Mouse (Mus musculus): ENCODE measurements around the gene Susd6. TPM values are rescaled to one million over a fixed set of nuclear protein-coding genes. Genes with fewer than 3 reads are reported as not detected.

Gene Susd6
- polyA plus RNA-seq, 1 experiment from 2014 or later = 21.5 TPM

DNA sequence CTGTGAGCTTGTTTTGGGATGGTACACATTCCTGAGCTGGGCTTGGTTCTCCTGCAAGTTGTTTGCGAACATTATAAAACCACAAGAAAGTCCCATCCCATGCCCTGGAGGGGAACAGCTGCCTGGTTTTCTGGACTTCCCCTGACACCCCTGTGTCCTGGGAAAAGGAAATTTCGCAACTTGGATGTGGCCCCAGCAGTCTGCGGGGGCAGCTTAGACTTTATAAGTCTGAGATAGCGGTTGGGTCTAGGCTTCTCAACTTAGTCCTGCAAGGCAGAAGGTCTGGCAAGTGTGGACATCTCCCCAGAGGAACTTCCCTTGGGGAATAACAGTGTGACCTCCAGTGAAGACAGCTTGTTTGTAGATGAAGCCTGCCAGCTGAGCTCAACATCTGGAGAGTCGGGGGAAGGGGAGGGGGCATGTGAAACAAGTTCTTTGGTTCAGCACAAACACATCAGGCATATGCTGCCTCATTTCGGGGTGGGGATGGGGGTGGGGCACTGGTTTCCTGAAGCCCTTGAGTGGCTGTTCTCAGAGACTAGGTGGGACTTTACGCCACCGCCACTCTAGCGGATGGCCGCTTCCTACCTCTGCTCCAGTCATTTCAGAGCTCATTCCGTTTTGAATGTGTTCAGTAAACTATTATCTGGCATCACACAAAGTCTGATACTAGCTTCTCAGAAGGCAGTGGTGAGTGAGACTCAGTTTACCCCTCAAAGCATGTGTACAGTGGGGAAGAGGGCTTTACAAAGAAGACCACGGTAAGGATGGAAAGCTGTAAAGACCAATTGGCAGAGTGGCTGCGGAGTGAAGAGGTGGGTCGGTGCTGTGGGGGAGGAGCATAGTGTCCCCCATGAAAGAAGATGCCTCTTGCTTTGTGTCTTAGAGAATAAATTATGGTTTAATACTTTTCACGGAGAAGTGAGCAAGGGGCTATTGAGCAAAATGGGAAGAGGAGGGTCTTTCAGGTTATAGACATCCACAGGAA is 95.3 kb downstream of the Susd6 start:
- 63% methylated on average over 15 of the region's 15 CpGs for WGBS
- Histone ChIP-seq H3K27ac (ENCODE audit: low read depth, low read length) (no peak overlapping the region), H3K27me3 (ENCODE audit: control insufficient read depth, insufficient read depth, low read length) (no peaks in the 10 kb centered on the region), H3K36me3 (ENCODE audit: control insufficient read depth, insufficient read depth, low read length) (no peaks in the 10 kb centered on the region), H3K4me2 (ENCODE audit: low read depth, low read length, severe bottlenecking) (no peak overlapping the region), H3K4me3 (ENCODE audit: low read depth, low read length) (no peak overlapping the region), H3K9me3 (ENCODE audit: control insufficient read depth, low read length) (no peaks in the 10 kb centered on the region), H3K9ac (ENCODE audit: low read length) (no peak overlapping the region), H3K4me1 (replicated peaks; ENCODE audit: control insufficient read depth, insufficient read depth, low read length) (no peaks in the 10 kb centered on the region)
- DNase-seq (ENCODE audit: low spot score) (peak; percentile 50), ATAC-seq (replicated peaks; ENCODE audit: low FRiP score) (no peak)

DNA sequence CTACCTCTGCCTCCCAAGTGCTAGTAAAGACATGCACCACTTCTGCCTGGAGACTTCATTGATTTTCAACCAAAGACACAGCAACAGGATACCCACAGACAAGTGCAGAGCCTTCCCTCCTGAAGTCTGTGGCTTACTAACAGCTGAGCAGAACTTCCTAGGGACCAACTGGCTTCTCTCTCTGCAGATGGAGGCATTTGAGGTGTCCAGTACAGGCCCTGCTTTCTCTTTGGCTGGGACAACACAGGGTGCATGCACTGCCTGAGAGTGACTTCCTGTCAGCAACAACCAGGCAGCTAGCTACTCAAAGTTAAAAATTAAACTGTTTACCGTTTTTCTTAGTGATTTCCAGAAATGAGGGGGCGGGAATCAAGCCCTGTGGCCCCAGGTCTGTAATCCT is 96.7 kb downstream of the Susd6 start:
- WGBS = 87% methylated on average over 2 of the region's 2 CpGs
- Histone ChIP-seq H3K36me3 (ENCODE audit: control insufficient read depth, insufficient read depth, low read length) (no peaks in the 10 kb centered on the region), H3K4me1 (replicated peaks; ENCODE audit: control insufficient read depth, insufficient read depth, low read length) (no peaks in the 10 kb centered on the region), H3K4me3 (ENCODE audit: low read depth, low read length) (no peak overlapping the region), H3K27me3 (ENCODE audit: control insufficient read depth, insufficient read depth, low read length) (no peaks in the 10 kb centered on the region), H3K27ac (ENCODE audit: low read depth, low read length) (no peak overlapping the region), H3K4me2 (ENCODE audit: low read depth, low read length, severe bottlenecking) (no peak overlapping the region), H3K9me3 (ENCODE audit: control insufficient read depth, low read length) (no peaks in the 10 kb centered on the region), H3K9ac (ENCODE audit: low read length) (no peak overlapping the region)
- ATAC-seq (replicated peaks; ENCODE audit: low FRiP score) (no peak), DNase-seq (ENCODE audit: low spot score) (no peak)

- Histone ChIP-seq H3K4me1 (replicated peaks; ENCODE audit: control insufficient read depth, insufficient read depth, low read length) (no peaks in the 10 kb centered on the region), H3K4me3 (ENCODE audit: low read depth, low read length) (no peak overlapping the region), H3K4me2 (ENCODE audit: low read depth, low read length, severe bottlenecking) (no peak overlapping the region), H3K36me3 (ENCODE audit: control insufficient read depth, insufficient read depth, low read length) (no peaks in the 10 kb centered on the region), H3K9me3 (ENCODE audit: control insufficient read depth, low read length) (no peaks in the 10 kb centered on the region), H3K27me3 (ENCODE audit: control insufficient read depth, insufficient read depth, low read length) (no peaks in the 10 kb centered on the region), H3K27ac (ENCODE audit: low read depth, low read length) (no peak overlapping the region), H3K9ac (ENCODE audit: low read length) (no peak overlapping the region)
- 88% methylated on average over 3 of the region's 3 CpGs for WGBS
- DNase-seq (ENCODE audit: low spot score) = no peak
- ATAC-seq (replicated peaks; ENCODE audit: low FRiP score) = no peak
Measured at GRCm38 (mm10) chr12:80889331-80889730, 99.0 kb downstream of the Susd6 start.

- no peak overlapping the region for H3K27ac ChIP-seq (ENCODE audit: low read depth, low read length)
- H3K4me1 ChIP-seq (replicated peaks; ENCODE audit: control insufficient read depth, insufficient read depth, low read length) = 0 out of 2 replicates have a peak, but pooled peaks cover 2% of the 10 kb centered on the region
- H3K4me2 ChIP-seq (ENCODE audit: low read depth, low read length, severe bottlenecking) = no peak overlapping the region
- H3K27me3 ChIP-seq (ENCODE audit: control insufficient read depth, insufficient read depth, low read length) = no peaks in the 10 kb centered on the region
- ATAC-seq (replicated peaks; ENCODE audit: low FRiP score) (no peak), DNase-seq (ENCODE audit: low spot score) (no peak)
- H3K36me3 ChIP-seq (ENCODE audit: control insufficient read depth, insufficient read depth, low read length) = no peaks in the 10 kb centered on the region
- WGBS = 89% methylated on average over 2 of the region's 2 CpGs
- H3K4me3 ChIP-seq (ENCODE audit: low read depth, low read length) = no peak overlapping the region
- no peak overlapping the region for H3K9ac ChIP-seq (ENCODE audit: low read length)
- no peaks in the 10 kb centered on the region for H3K9me3 ChIP-seq (ENCODE audit: control insufficient read depth, low read length)
Measured at GRCm38 (mm10) chr12:80891074-80891473, 100.8 kb downstream of the Susd6 start.

GRCm38 (mm10) chr12:80893720-80894494 is 103.6 kb downstream of the Susd6 start:
- WGBS = 89% methylated on average over 18 of the region's 18 CpGs
- ATAC-seq (replicated peaks; ENCODE audit: low FRiP score) = no peak

GRCm38 (mm10) chr12:80894973-80895570 is 104.8 kb downstream of the Susd6 start:
- peak; percentile 85 for ATAC-seq (replicated peaks; ENCODE audit: low FRiP score)
- Histone ChIP-seq H3K9ac (ENCODE audit: low read length) (peak overlapping the region; percentile 57), H3K27me3 (ENCODE audit: control insufficient read depth, insufficient read depth, low read length) (no peaks in the 10 kb centered on the region), H3K4me2 (ENCODE audit: low read depth, low read length, severe bottlenecking) (peak overlapping the region; percentile 49; the same call in 1 of the 2 replicates), H3K27ac (ENCODE audit: low read depth, low read length) (peak overlapping the region; percentile 21; the same call in 1 of the 2 replicates), H3K9me3 (ENCODE audit: control insufficient read depth, low read length) (no peaks in the 10 kb centered on the region), H3K4me1 (replicated peaks; ENCODE audit: control insufficient read depth, insufficient read depth, low read length) (0 out of 2 replicates have a peak, but pooled peaks cover 2% of the 10 kb centered on the region), H3K36me3 (ENCODE audit: control insufficient read depth, insufficient read depth, low read length) (no peaks in the 10 kb centered on the region), H3K4me3 (ENCODE audit: low read depth, low read length) (peak overlapping the region; percentile 20; the same call in 1 of the 2 replicates)
- 9% methylated on average over 19 of the region's 19 CpGs for WGBS
- DNase-seq (ENCODE audit: low spot score) = peak; percentile 84

More at GRCm38 (mm10) chr12:80893720-80894494, 103.6 kb downstream of the Susd6 start:
- no peak overlapping the region for H3K4me3 ChIP-seq (ENCODE audit: low read depth, low read length)
- H3K4me2 ChIP-seq (ENCODE audit: low read depth, low read length, severe bottlenecking) = no peak overlapping the region
- H3K4me1 ChIP-seq (replicated peaks; ENCODE audit: control insufficient read depth, insufficient read depth, low read length) = 0 out of 2 replicates have a peak, but pooled peaks cover 2% of the 10 kb centered on the region
- no peaks in the 10 kb centered on the region for H3K36me3 ChIP-seq (ENCODE audit: control insufficient read depth, insufficient read depth, low read length)
- no peaks in the 10 kb centered on the region for H3K27me3 ChIP-seq (ENCODE audit: control insufficient read depth, insufficient read depth, low read length)
- H3K27ac ChIP-seq (ENCODE audit: low read depth, low read length) = no peak overlapping the region
- no peaks in the 10 kb centered on the region for H3K9me3 ChIP-seq (ENCODE audit: control insufficient read depth, low read length)
- no peak overlapping the region for H3K9ac ChIP-seq (ENCODE audit: low read length)
- DNase-seq (ENCODE audit: low spot score) = peak; percentile 47

DNA sequence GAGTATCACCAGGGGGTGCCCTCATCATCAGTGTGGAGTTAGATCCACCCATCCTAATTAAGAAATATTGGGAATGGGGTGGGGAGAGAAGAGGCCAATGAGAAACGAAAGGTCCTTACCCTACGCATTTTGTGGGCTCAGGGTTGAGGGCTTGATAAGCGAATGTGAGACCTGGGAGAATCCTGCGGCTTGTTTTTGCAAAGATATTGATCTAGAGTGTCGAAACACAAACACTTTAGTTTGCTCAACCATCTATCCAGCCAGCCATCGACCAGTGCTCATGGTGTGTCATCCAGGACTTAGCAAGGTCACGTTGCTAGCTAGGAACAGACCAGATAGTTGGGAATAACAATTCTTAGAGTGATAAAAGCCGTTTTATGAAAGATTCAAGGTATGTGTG is 119.3 kb downstream of the Susd6 start:
- DNase-seq (ENCODE audit: low spot score) (no peak), ATAC-seq (replicated peaks; ENCODE audit: low FRiP score) (no peak)
- no peak overlapping the region for H3K9ac ChIP-seq (ENCODE audit: low read length)
- no peaks in the 10 kb centered on the region for H3K4me1 ChIP-seq (replicated peaks; ENCODE audit: control insufficient read depth, insufficient read depth, low read length)
- no peak overlapping the region for H3K4me2 ChIP-seq (ENCODE audit: low read depth, low read length, severe bottlenecking)
- H3K27me3 ChIP-seq (ENCODE audit: control insufficient read depth, insufficient read depth, low read length) = no peaks in the 10 kb centered on the region
- no peak overlapping the region for H3K4me3 ChIP-seq (ENCODE audit: low read depth, low read length)
- WGBS = 94% methylated on average over 8 of the region's 8 CpGs
- H3K9me3 ChIP-seq (ENCODE audit: control insufficient read depth, low read length) = no peaks in the 10 kb centered on the region
- no peak overlapping the region for H3K27ac ChIP-seq (ENCODE audit: low read depth, low read length)
- H3K36me3 ChIP-seq (ENCODE audit: control insufficient read depth, insufficient read depth, low read length) = no peaks in the 10 kb centered on the region

- Histone ChIP-seq H3K4me1 (replicated peaks; ENCODE audit: control insufficient read depth, insufficient read depth, low read length) (no peaks in the 10 kb centered on the region), H3K27ac (ENCODE audit: low read depth, low read length) (no peak overlapping the region), H3K4me3 (ENCODE audit: low read depth, low read length) (no peak overlapping the region), H3K36me3 (ENCODE audit: control insufficient read depth, insufficient read depth, low read length) (no peaks in the 10 kb centered on the region), H3K4me2 (ENCODE audit: low read depth, low read length, severe bottlenecking) (no peak overlapping the region), H3K9ac (ENCODE audit: low read length) (no peak overlapping the region), H3K27me3 (ENCODE audit: control insufficient read depth, insufficient read depth, low read length) (no peaks in the 10 kb centered on the region), H3K9me3 (ENCODE audit: control insufficient read depth, low read length) (no peaks in the 10 kb centered on the region)
- no peak for ATAC-seq (replicated peaks; ENCODE audit: low FRiP score)
- 58% methylated on average over 7 of the region's 7 CpGs for WGBS
- no peak for DNase-seq (ENCODE audit: low spot score)
Measured at GRCm38 (mm10) chr12:80917764-80918163, 127.5 kb downstream of the Susd6 start.
